Mouse (Mus musculus): Measurements from ENCODE around the gene E2f1.

E2f1 gene

GRCm38 (mm10) chr2:154551927-154552326 is 17.8 kb downstream of the E2f1 start:
- TF ChIP-seq POU5F1 (IDR thresholded peaks at IDR 0.05; ENCODE audit: borderline replicate concordance, low read length) = no peak
- TF ChIP-seq CTCF (conservative IDR thresholded peaks at IDR 0.05; ENCODE audit: low read length) = no peak
- no peak for TF ChIP-seq NANOG (IDR thresholded peaks at IDR 0.05; ENCODE audit: borderline replicate concordance, low read length)
- Histone ChIP-seq H3K27me3 (ENCODE audit: insufficient read depth, low read length) (peaks cover 55% of the 10 kb centered on the region), H3K36me3 (ENCODE audit: insufficient read depth, low read length) (peaks cover 37% of the 10 kb centered on the region), H3K4me3 (replicated peaks; ENCODE audit: low read length) (peak overlapping the region; percentile 74), H3K9me3 (ENCODE audit: low read length) (no peaks in the 10 kb centered on the region), H3K4me1 (replicated peaks; ENCODE audit: low read depth, low read length) (peaks cover 65% of the 10 kb centered on the region)

DNA sequence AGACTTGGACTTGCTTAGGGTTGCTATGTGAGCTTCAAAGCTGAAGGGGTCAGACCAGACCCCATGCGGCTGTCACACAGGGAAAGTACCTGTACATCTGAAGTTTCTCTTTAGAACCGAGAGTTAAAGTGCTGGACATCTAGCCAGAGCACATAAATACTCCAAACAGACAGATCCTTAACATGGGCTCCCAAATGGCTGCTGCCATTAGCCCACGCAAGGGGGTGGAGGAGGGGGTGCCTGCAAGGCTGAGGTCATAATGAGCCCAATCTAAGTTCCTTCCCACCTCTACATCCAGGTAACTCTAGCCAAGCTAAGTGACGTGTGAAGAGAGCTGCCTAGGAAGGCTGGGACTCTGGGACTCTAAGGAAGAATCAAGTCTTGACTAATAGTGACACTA is 18.2 kb downstream of the E2f1 start, which contains the start of gene Actl10:
Actl10 (plus strand) TSS at position 301 of the 400 bp plus-strand sequence.
- TF ChIP-seq CTCF (conservative IDR thresholded peaks at IDR 0.05; ENCODE audit: low read length) (no peak), POU5F1 (IDR thresholded peaks at IDR 0.05; ENCODE audit: borderline replicate concordance, low read length) (no peak), NANOG (IDR thresholded peaks at IDR 0.05; ENCODE audit: borderline replicate concordance, low read length) (no peak)
- Histone ChIP-seq H3K9me3 (ENCODE audit: low read length) (no peaks in the 10 kb centered on the region), H3K4me3 (replicated peaks; ENCODE audit: low read length) (peak within 1 kb of the TSS; percentile 74), H3K27me3 (ENCODE audit: insufficient read depth, low read length) (peaks cover 55% of the 10 kb centered on the region), H3K4me1 (replicated peaks; ENCODE audit: low read depth, low read length) (peaks cover 66% of the 10 kb centered on the region), H3K36me3 (ENCODE audit: insufficient read depth, low read length) (peaks cover 41% of the 10 kb centered on the region)

DNA sequence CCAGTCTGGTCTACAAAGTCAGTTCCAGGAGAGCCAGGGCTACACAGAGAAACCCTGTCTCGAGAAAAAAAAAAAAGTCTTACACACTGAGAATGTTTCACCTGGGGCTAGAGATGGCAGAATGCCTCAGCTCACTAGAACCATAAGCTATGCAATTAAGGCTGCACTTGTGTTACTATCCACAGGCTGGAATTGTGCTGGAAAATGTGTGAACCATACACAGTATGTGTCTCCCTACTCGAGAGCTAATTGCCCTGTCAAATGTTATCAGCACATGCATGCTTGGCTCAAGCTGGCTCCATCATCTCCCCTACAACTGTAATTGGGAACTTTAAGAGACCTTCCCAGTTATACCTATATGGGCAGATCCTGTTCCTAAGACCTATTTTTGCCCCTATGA is 18.8 kb downstream of the E2f1 start:
- Histone ChIP-seq H3K27me3 (ENCODE audit: insufficient read depth, low read length) (peaks cover 55% of the 10 kb centered on the region), H3K4me3 (replicated peaks; ENCODE audit: low read length) (no peak overlapping the region), H3K4me1 (replicated peaks; ENCODE audit: low read depth, low read length) (peaks cover 63% of the 10 kb centered on the region), H3K9me3 (ENCODE audit: low read length) (no peaks in the 10 kb centered on the region), H3K36me3 (ENCODE audit: insufficient read depth, low read length) (peaks cover 46% of the 10 kb centered on the region)
- TF ChIP-seq CTCF (conservative IDR thresholded peaks at IDR 0.05; ENCODE audit: low read length) (no peak), NANOG (IDR thresholded peaks at IDR 0.05; ENCODE audit: borderline replicate concordance, low read length) (no peak), POU5F1 (IDR thresholded peaks at IDR 0.05; ENCODE audit: borderline replicate concordance, low read length) (no peak)

- H3K4me1 ChIP-seq (replicated peaks; ENCODE audit: low read depth, low read length) = peaks cover 57% of the 10 kb centered on the region
- H3K27me3 ChIP-seq (ENCODE audit: insufficient read depth, low read length) = peaks cover 55% of the 10 kb centered on the region
- H3K4me3 ChIP-seq (replicated peaks; ENCODE audit: low read length) = peak overlapping the region; percentile 76
- no peaks in the 10 kb centered on the region for H3K9me3 ChIP-seq (ENCODE audit: low read length)
- no peak for TF ChIP-seq POU5F1 (IDR thresholded peaks at IDR 0.05; ENCODE audit: borderline replicate concordance, low read length)
- TF ChIP-seq CTCF (conservative IDR thresholded peaks at IDR 0.05; ENCODE audit: low read length) = no peak
- TF ChIP-seq NANOG (IDR thresholded peaks at IDR 0.05; ENCODE audit: borderline replicate concordance, low read length) = no peak
- H3K36me3 ChIP-seq (ENCODE audit: insufficient read depth, low read length) = peaks cover 46% of the 10 kb centered on the region
Measured at GRCm38 (mm10) chr2:154549886-154550189, 19.9 kb downstream of the E2f1 start.

DNA sequence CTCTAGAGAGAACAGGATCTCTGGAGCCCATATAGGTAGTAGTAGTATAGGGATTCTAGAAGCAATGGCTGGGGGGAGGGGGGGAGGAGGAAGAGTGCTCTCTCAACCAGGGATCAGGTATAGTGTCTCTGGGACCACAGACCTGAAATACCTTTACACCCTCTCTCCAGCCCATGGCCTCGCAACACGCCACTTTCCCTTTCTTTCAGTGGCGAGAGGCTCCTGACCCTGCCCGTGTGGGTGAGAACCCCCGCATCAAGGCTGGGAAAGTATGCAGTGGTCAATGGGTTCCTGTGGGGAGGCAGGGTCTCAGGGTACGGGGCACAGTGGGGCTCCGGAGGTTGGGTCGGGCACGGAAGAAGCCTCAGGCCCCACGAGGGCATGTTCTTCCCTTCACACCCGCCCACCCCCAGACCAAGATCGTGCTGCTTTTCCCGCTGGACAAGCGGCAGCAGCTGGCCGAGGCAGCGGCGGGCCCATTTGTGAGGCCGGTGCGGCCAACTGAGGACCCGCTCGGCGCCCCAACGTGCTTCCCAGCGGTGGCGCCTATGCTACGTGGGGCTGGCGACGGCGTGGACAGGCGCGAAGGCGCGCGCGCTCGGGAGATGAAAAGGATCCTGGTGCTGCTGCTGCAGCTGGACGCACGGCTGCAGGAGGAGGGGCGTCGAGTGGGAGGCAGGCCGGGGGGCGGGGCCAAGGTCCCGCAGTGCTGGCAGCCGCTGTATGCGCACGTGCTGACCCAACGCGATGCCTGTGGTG is 20.4 kb downstream of the E2f1 start:
- Histone ChIP-seq H3K36me3 (ENCODE audit: insufficient read depth, low read length) (peaks cover 46% of the 10 kb centered on the region), H3K9me3 (ENCODE audit: low read length) (no peaks in the 10 kb centered on the region), H3K4me3 (replicated peaks; ENCODE audit: low read length) (peak overlapping the region; percentile 76), H3K4me1 (replicated peaks; ENCODE audit: low read depth, low read length) (peaks cover 52% of the 10 kb centered on the region), H3K27me3 (ENCODE audit: insufficient read depth, low read length) (peaks cover 55% of the 10 kb centered on the region)
- TF ChIP-seq NANOG (IDR thresholded peaks at IDR 0.05; ENCODE audit: borderline replicate concordance, low read length) (no peak), CTCF (conservative IDR thresholded peaks at IDR 0.05; ENCODE audit: low read length) (no peak), POU5F1 (IDR thresholded peaks at IDR 0.05; ENCODE audit: borderline replicate concordance, low read length) (no peak)

DNA sequence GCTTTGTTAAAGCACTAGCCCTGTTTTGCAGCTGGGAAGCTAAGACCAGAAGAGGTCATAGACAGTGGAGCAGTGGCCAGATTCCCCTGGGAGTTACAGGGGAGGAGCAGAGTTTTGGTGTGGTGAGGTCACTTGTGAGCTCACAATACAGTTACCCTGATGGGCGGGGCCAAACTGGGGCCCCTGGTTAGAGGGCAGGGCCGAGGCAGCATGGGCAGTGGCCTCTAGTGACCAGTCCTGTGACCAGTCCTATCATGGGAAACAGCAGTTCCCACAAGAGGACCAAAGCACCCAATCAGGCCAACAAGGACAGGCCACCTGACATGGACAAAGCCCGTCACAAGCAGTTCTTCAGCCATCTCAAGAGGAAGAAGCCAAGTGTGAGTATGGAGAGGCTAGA is 21.0 kb downstream of the E2f1 start:
- TF ChIP-seq POU5F1 (IDR thresholded peaks at IDR 0.05; ENCODE audit: borderline replicate concordance, low read length) (no peak), CTCF (conservative IDR thresholded peaks at IDR 0.05; ENCODE audit: low read length) (no peak), NANOG (IDR thresholded peaks at IDR 0.05; ENCODE audit: borderline replicate concordance, low read length) (no peak)
- peaks cover 47% of the 10 kb centered on the region for H3K36me3 ChIP-seq (ENCODE audit: insufficient read depth, low read length)
- H3K9me3 ChIP-seq (ENCODE audit: low read length) = no peaks in the 10 kb centered on the region
- peaks cover 55% of the 10 kb centered on the region for H3K27me3 ChIP-seq (ENCODE audit: insufficient read depth, low read length)
- H3K4me1 ChIP-seq (replicated peaks; ENCODE audit: low read depth, low read length) = peaks cover 48% of the 10 kb centered on the region
- peak overlapping the region; percentile 76; the same call in 1 of the 2 replicates for H3K4me3 ChIP-seq (replicated peaks; ENCODE audit: low read length)

DNA sequence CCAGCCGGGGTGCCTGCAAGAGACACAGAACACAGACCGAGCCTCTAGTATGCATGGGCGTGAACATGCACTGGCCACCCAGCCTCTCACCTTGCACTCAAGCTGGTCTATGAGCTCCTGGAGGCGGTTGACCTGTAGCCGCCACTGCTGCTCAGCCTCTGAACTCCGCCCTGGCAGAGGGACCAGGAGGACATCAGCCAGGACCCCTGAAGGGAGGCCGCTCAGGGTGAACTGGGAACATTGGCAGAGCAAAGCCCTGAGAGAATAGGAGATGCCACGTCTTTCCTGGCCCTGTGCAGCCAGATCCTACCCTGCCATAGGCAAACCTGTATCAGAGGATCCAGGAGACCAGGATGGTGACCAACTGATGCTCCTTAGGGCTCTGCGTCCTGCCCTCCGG is 23.0 kb downstream of the E2f1 start, which contains the start of gene 1700003F12Rik:
1700003F12Rik (plus strand) TSS at position 375 of the 400 bp plus-strand sequence.
- peaks cover 36% of the 10 kb centered on the region for H3K27me3 ChIP-seq (ENCODE audit: insufficient read depth, low read length)
- TF ChIP-seq NANOG (IDR thresholded peaks at IDR 0.05; ENCODE audit: borderline replicate concordance, low read length) (no peak), POU5F1 (IDR thresholded peaks at IDR 0.05; ENCODE audit: borderline replicate concordance, low read length) (no peak), CTCF (conservative IDR thresholded peaks at IDR 0.05; ENCODE audit: low read length) (no peak)

DNA sequence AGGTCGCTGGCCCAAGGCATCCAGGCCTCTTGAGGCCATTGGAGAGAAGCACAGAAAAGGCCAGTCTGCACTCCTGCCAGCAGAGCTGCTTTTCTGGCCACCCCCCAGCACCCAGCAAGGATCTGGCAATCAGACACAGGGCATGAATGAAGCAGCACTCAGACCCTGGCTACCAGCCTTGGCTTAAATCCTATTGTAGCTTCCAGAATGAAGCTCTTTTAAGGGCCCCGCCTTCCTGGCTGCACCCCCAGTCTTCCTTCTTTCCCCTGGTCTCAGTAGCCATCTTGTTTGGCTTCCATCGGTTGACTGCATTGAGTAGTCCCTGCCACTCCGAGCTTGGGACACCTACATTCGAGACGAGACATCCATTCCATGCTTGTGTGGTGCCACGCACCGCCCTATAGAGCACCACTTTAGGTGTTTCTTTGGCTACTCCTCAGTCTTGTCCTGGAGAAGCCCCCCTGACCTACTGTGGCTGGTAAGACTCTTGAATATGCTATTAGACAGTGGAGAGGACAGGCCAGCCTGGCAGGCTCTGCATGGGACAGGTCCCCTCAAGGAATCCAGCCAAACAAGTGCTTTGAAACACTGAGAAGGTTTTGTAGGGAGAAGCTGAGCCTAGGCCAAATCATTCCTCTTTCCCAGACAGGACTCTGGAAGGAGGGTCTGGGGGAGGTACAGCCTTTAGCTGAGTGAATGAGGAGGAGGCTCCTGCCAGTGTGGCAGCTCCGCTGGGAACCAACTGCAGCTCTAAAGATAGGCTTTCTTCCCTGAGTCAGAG is 25.9 kb downstream of the E2f1 start:
- TF ChIP-seq POU5F1 (IDR thresholded peaks at IDR 0.05; ENCODE audit: borderline replicate concordance, low read length) (no peak), CTCF (conservative IDR thresholded peaks at IDR 0.05; ENCODE audit: low read length) (no peak), NANOG (IDR thresholded peaks at IDR 0.05; ENCODE audit: borderline replicate concordance, low read length) (no peak)

More for the DNA sequence above, 23.0 kb downstream of the E2f1 start, which contains the start of gene 1700003F12Rik:
- peaks cover 54% of the 10 kb centered on the region for H3K36me3 ChIP-seq (ENCODE audit: insufficient read depth, low read length)
- no peaks in the 10 kb centered on the region for H3K9me3 ChIP-seq (ENCODE audit: low read length)
- H3K4me1 ChIP-seq (replicated peaks; ENCODE audit: low read depth, low read length) = peaks cover 29% of the 10 kb centered on the region
- H3K4me3 ChIP-seq (replicated peaks; ENCODE audit: low read length) = no peak within 1 kb of the TSS

More for the DNA sequence above, 25.9 kb downstream of the E2f1 start:
- Histone ChIP-seq H3K27me3 (ENCODE audit: insufficient read depth, low read length) (peaks cover 6% of the 10 kb centered on the region), H3K9me3 (ENCODE audit: low read length) (no peaks in the 10 kb centered on the region), H3K36me3 (ENCODE audit: insufficient read depth, low read length) (peaks cover 84% of the 10 kb centered on the region), H3K4me3 (replicated peaks; ENCODE audit: low read length) (no peak overlapping the region), H3K4me1 (replicated peaks; ENCODE audit: low read depth, low read length) (peaks cover 21% of the 10 kb centered on the region)

Data from E14TG2a.4 (cell line).